Mouse (Mus musculus) urinary bladder, postnatal 14 days (tissue): Measurements from ENCODE around the gene Fto.

ENCODE experiments used
- DNase-seq: peaks from one replicate; pipeline ENCODE4 v3.0.0; 2021; ENCODE audit warnings: low spot score

The Fto gene

DNA sequence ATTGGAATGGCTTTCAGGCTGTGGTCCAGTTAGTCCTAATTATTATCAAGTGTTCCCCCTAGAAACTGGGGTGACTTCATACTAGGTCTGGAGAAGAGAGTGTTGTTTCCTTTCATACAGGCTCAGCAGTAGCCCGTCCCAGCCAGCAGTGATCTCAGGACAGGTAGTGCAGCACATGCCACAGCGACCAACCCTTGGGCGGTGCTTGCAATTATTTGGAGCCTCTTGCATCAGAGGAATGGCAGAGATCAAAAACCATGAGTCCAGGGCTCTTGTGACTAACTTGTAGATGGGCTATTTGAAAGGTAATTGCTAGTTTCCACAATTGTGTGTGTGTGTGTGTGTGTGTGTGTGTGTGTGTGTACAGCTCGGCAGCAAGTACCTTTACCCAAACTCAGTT lies 247.9 kb downstream of the Fto start:
- DNase-seq: peak; percentile 20

DNA sequence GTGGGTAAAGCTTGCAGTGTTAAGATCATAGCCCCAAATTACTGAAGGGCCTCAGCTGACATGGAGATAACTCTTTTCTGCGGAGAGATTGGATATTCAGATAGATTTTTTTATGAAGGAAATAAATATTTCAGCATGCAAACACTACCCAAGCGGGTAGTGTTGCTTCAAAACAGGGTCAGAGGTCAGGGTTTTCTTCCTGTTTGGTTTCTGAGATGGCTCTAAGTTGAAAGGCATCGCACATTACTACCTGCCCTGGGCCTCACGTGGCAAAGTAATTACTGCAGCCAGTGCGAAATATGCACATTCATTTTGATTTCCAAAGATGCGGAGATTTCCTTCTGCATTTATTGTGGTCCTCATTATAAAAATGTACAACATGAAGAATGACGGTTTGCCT lies 249.3 kb downstream of the Fto start:
- no peak for DNase-seq

- no peak for DNase-seq
Measured at GRCm38 (mm10) chr8:91563326-91563725, 250.0 kb downstream of the Fto start.

DNA sequence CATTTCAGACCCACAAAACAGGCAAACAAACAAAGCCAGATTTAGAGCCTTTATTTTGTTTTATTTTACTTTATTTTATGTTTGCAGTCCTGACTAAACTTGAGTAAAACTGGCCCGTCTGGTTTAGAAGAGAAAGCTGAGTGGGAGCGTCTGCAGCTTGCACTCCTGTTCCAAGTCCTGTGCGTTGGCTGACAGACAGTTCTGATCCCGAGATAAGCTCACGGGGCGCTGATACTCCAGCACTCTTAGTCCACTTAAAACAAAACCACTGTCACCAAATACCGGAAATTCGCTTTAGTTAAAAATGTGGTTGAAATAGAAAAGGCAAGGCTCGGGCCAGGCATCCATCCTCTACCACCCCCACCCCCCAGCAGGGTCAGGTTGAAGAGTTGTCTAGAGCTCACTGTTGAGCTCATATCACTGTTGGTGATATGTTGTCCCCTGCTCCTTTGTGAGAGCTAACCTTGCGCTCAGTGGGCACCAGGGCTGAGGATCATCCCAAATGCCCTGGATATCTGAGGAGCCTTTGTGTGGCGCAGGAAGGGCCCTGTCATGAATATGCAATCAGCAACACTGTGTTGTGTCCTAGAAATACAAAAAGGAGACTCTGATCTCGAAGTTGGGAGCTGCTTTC lies 252.7 kb downstream of the Fto start:
- DNase-seq: peak; percentile 74

- DNase-seq: no peak
Measured at GRCm38 (mm10) chr8:91566503-91566869, 253.2 kb downstream of the Fto start.

GRCm38 (mm10) chr8:91569874-91570273 lies 256.5 kb downstream of the Fto start:
- DNase-seq: no peak

GRCm38 (mm10) chr8:91570809-91571208 lies 257.5 kb downstream of the Fto start:
- no peak for DNase-seq

DNA sequence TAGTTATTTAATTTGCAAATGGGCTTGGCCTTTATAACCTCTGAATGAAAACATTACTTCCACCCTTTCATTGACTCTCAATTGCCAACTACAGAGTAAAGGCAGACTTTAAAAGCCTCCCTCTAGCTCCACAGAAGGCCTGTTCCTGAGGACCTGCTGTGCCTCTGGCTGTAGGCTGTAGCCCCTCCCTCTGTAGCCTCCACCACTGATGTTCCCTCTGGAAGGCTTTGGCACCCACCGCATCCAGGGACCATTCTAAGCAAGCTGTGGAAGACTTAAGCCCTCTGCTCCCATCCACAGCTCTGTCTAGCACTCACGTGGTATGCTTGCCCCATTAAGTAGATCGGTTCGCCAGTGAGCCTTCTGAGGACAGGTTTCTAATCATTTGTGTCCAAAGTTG lies 258.7 kb downstream of the Fto start:
- no peak for DNase-seq

DNA sequence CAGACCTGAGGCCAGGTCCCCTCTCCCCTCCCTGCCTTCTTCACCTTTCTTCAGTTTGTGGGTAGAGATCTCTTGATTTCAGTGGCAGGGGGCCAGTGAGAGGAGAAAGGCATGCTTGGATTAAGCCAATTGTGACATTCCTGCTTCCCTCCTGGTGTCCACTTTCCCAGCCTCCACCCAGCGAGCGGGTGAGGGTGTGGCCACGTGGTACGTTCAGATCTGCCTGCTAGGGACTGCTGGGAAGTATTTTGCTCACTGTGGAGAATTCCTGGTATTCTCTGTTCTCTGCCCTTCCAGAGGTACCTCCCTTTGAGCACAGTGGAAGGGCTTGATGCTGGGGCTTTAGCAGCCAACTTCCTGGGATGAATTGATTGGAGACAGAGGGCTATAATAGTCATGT lies 259.3 kb downstream of the Fto start:
- DNase-seq: no peak

GRCm38 (mm10) chr8:91575576-91575975 lies 262.3 kb downstream of the Fto start:
- DNase-seq: no peak

- DNase-seq: no peak
Measured at GRCm38 (mm10) chr8:91576086-91576917, 263.0 kb downstream of the Fto start.

- DNase-seq: no peak
Measured at GRCm38 (mm10) chr8:91576918-91577241, 263.6 kb downstream of the Fto start.

- no peak for DNase-seq
Measured at GRCm38 (mm10) chr8:91577605-91578004, 264.3 kb downstream of the Fto start.

- DNase-seq: no peak
Measured at GRCm38 (mm10) chr8:91584620-91585415, 271.5 kb downstream of the Fto start.

GRCm38 (mm10) chr8:91592436-91593105 lies 279.2 kb downstream of the Fto start:
- no peak for DNase-seq

DNA sequence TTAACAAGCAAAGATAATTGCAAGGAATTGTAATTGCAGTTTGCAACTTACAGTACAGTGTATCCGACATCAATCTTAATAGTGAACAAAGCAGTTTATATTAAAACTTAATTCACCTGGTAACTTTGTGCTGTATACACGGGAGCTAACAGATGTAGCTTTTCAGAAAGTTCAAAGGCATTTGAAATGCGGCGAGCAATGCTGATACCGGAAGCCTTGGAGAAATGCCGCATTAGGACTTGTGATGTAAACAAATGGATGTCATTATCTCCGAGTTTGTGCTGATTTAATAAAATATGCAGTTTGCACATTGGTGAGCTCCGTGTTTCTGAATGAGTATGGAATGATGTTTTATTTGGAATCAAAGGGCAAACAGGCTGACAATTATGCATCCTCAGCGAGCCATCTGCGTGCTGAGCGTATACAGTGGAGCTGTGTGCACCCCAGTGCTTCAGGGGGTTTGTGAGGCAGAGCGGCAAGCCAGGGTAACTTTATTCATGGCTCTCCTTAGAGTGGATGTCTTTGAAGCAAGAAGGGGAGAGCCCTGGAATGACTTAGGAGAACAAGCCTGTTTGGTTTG lies 280.0 kb downstream of the Fto start:
- no peak for DNase-seq

GRCm38 (mm10) chr8:91599349-91599837 lies 286.1 kb downstream of the Fto start:
- DNase-seq: no peak

DNA sequence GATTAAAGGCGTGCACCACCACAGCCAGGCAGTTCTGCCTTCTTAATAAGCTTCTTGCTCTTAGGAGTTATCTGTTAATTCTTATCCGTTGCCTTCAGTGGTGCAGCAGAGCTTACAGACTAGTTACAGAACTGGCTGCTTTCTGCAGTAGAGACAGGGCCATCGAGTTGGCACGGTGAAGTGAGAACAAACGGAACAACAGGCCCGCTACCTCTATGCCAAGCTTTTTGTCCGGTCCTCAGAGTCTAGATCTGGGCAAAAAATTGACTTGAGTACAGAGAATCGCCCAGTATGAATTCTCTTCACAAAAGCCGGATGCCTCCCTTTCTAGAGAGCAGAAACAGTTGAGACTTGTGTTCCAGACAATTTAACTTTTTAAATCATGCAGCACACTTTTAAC lies 290.4 kb downstream of the Fto start:
- DNase-seq: no peak

DNA sequence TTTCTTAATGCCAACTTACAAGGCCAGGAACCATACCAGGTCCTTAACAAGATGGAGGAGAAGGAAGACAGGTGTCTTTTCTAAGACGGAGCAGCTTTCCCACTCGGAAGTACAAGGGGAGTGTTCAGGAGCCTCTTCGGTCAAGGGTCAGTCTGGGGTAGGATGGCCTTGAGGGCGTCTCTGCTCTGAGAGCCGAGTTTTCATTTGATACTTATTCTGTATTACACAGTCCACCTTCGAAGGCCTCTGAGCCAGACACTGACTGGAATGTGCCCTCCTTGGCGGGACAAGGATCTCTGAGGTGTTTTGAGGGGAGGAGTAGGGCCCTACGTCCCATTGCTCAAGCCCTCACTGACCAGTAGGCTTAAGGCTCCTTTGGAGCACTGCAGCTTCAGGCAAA lies 292.6 kb downstream of the Fto start:
- DNase-seq: no peak

GRCm38 (mm10) chr8:91607091-91607490 lies 293.8 kb downstream of the Fto start:
- DNase-seq: peak; percentile 14

DNA sequence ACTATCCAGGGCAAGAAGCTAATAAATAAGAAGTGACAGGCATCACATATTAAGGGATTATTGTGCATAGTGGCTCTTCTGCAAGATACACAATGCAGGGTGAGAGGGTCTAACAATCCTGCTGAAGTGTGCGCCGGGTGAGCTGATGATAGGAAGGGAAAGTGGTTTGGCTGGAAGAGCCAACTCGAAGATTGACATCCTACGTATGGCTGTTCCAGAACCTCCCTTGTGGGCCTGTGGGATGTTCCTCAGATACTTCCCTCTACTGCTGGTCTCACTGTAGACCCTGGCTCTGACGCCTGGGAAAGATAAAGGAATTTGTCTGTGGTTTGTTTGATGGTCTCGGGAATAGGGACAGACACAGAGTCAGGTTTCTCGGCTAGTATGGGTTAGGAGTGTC lies 297.9 kb downstream of the Fto start:
- DNase-seq: no peak
